Mouse (Mus musculus) lung, adult 2 months (tissue): ENCODE data around the gene Zbtb20.

Experiments
- CTCF ChIP-seq: fragments of 200-500 bp; IDR thresholded peaks from 2 replicates; pipeline ENCODE4 v1.5.1; 2011; ENCODE audit warnings: mild to moderate bottlenecking, low read length, control low read depth; ENCODE audit not compliant: insufficient read depth
- POLR2A ChIP-seq: fragments of 200-500 bp; IDR thresholded peaks from 2 replicates; pipeline ENCODE4 v1.6.1; 2011; ENCODE audit warnings: low read depth, mild to moderate bottlenecking, control low read depth, low read length, borderline replicate concordance; ENCODE audit errors: extremely low read depth

DNA sequence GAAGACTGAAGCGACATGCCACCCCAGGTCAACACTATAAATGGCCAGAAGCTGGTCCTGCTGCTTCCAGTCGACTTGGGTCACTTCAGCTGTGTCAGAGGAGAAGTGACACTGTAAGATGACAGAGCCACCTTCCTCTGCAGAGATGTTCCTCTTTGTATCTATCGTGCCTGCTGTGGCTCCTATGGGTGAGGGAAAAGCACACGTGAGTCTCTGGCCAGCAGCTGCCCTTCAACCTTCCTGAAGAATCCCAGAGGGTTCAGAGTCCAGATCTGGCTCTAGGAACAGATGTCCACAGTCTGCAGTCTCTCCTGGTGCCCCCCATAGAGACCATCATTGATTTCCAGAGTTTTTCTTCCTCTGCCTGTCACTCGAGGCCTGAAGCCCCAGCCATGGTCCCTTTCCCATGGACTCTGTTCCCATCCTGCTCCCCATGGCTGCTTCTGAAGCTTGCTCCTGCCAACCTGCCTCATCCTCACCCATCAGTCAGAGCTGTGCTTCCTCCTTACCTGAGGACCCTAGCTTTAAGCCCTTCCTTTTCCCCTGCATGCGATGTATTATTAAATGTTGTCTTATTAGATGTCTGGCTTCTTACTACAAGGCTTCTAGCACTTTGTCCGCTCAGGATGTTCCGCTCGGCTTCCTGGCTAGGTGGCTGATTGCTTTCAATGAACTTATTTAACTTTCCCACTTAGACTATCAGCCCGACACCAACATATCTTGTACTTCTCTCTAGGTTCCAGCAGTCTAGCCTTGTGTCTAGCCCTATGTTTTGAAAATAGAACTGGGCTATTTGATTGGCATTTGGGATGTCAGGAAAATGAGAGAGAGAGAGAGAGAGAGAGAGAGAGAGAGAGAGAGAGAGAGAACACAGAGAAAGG lies 786.7 kb downstream of the Zbtb20 start:
- TF ChIP-seq CTCF (no peak), POLR2A (no peak)
